Mouse (Mus musculus) mature B cell (primary cell): ENCODE data around the gene Abca4.
"Not testable (repeated sequence)": the region's sequence is repeated elsewhere in the genome, so short reads cannot be mapped to it uniquely, and the experiment has no call there.

Source experiments
- in situ Hi-C: fragments of 300-500 bp; cut with MboI; formaldehyde crosslinking; loops from 2 replicates; pipeline ENCODE4 v1.14.3; 2019

The Abca4 gene

GRCm38 (mm10) chr3:122058439-122059198 lies 14.4 kb downstream of the Abca4 start:
- in situ Hi-C loops: no loop called here

- in situ Hi-C loops: no loop called here
These were observed 18.3 kb downstream of the Abca4 start for GRCm38 (mm10) chr3:122062586-122062985.

- in situ Hi-C loops: no loop called here
These were observed 20.5 kb downstream of the Abca4 start for GRCm38 (mm10) chr3:122064556-122065410.

GRCm38 (mm10) chr3:122071769-122072168 lies 27.5 kb downstream of the Abca4 start:
- in situ Hi-C loops: no loop called here

GRCm38 (mm10) chr3:122072646-122073571 lies 28.7 kb downstream of the Abca4 start:
- in situ Hi-C loops: no loop called here

- in situ Hi-C loops: no loop called here
These were observed 29.4 kb downstream of the Abca4 start for GRCm38 (mm10) chr3:122073595-122073994.

- in situ Hi-C loops: no loop called here
These were observed 30.1 kb downstream of the Abca4 start for GRCm38 (mm10) chr3:122074334-122074733.

- in situ Hi-C loops: no loop called here
These were observed 33.9 kb downstream of the Abca4 start for GRCm38 (mm10) chr3:122078141-122078540.

GRCm38 (mm10) chr3:122079172-122079571 lies 34.9 kb downstream of the Abca4 start:
- in situ Hi-C loops: no loop called here

- in situ Hi-C loops: not testable (repeated sequence)
These were observed 37.4 kb downstream of the Abca4 start for GRCm38 (mm10) chr3:122081634-122082033.

- in situ Hi-C loops: no loop called here
These were observed 38.1 kb downstream of the Abca4 start for GRCm38 (mm10) chr3:122082338-122082737.

- in situ Hi-C loops: no loop called here
These were observed 41.1 kb downstream of the Abca4 start for GRCm38 (mm10) chr3:122085157-122085989.

- in situ Hi-C loops: no loop called here
These were observed 43.9 kb downstream of the Abca4 start for GRCm38 (mm10) chr3:122088054-122088681.

GRCm38 (mm10) chr3:122090338-122090737 lies 46.1 kb downstream of the Abca4 start:
- in situ Hi-C loops: no loop called here

- in situ Hi-C loops: no loop called here
These were observed 55.5 kb downstream of the Abca4 start for GRCm38 (mm10) chr3:122099713-122100112.

- in situ Hi-C loops: no loop called here
These were observed 57.8 kb downstream of the Abca4 start for GRCm38 (mm10) chr3:122102091-122102490.

GRCm38 (mm10) chr3:122103864-122104808 lies 59.9 kb downstream of the Abca4 start:
- in situ Hi-C loops: no loop called here

GRCm38 (mm10) chr3:122106920-122107319 lies 62.7 kb downstream of the Abca4 start:
- in situ Hi-C loops: no loop called here

- in situ Hi-C loops: no loop called here
These were observed 63.5 kb downstream of the Abca4 start for GRCm38 (mm10) chr3:122107643-122108194.
